Mouse (Mus musculus): ENCODE data around the gene Rfpl4.
"Not testable (repeated sequence)": the region's sequence is repeated elsewhere in the genome, so short reads cannot be mapped to it uniquely, and the experiment has no call there.

Rfpl4 gene

DNA sequence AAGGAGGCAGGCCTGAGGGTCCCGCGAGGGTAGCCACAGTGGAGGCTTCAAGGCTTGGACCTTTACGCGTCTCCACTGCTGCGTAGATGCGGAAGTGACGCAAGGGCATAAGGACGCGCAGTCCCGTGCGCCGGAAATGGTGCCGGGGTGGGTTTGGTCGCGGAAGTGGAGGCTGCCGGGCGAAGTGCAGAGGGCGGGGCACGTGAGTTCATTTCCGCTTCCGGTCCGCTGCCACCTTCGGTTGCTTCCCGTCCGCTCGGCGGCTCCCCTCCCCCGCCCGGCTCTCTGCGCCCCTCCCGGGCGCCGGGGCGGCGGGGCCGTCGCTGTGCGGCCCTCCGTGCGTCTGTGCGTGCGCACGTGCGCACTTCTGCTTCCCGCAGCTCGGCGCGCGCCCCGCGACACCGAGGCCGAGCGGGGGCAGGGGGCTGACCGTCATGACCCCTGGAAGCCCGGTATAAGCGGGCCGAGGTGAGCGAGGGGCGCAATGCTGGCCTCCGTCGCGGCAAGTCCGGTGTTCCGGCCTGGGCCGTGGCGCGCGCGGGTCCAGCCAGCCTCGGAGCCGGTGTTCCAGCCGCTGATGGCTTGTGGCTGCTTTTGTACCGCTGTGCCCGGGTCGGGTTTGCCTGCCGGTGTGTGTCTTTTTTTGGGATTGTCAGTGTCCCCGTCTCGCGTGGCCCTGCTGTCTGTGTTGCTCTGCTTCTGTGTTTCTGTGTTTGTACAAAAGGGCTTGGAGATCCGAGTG, 36.6 kb downstream of the Rfpl4 start, which contains the start of gene Epn1:
TSS of gene Epn1 (plus strand) at position 226 of the 742 bp plus-strand sequence.
- peak; percentile 97 for DNase-seq

DNA sequence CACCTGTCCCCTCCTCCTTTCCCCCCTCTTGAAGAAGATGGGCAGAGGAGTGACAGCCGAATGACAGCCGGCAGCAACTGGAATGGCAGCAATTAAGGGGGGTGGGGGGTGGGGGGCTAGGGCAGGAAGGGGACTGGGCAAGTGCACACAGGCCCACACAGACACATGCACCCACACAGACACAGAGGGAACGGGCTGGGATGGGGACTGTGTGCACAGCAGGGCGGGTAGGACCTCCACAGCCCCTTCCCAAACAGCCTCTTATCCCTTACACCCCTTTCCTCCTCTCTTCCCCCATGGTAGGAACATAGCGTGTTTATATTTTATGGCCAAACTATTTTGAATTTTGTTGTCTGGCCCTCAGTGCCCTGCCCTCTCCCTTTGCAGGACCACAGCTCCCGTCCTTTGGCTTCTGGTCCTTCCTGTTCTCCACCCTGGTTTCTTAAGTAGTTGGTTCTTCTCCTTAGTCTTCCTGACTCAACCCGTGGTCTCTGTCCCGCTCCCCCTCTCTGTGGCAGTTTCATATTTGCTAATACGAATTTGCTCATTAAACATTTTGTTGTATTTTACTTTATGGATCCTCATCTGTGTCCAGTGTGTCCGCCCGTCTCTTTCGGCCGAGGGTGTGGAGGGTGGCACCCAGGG, 37.3 kb downstream of the Rfpl4 start:
- not testable (repeated sequence) for DNase-seq

DNA sequence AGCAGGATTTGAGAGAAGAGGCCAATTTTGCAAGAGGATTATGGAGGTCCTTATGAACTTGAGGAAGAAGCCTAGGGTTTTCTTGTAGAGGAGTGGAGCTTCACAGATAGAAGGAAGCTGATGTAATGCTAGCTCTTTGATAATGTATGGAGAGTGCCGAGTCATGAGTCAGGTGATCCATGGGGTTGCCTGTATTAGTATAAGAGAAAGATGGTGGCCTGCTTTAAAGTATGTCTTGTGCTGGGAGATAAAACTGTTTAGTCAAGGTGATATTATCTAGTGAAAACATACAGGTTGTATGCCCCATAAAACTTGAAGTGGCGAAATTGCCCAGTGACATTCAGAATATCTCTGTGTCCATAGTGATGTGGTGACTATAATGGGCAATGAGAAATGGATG, 39.8 kb downstream of the Rfpl4 start:
- DNase-seq: no peak

DNA sequence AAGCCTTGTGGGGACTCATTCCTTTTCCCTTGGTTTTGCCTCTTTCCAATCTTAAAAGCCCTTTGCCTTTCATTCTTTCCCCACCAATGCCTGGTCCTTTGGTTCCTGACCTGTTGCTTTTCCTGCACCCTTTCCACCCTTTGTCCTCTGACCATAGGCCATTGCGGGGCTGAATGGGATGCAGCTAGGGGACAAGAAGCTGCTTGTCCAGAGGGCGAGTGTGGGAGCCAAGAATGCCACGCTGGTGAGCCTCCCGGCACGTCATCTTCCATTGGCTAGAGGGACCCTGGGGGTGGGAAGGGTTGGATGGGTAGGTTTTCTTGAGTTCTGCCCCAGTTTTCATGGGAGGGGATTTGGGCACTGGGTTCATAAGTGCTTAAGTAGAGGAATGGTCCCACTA, 41.8 kb downstream of the Rfpl4 start:
- no peak for DNase-seq

DNA sequence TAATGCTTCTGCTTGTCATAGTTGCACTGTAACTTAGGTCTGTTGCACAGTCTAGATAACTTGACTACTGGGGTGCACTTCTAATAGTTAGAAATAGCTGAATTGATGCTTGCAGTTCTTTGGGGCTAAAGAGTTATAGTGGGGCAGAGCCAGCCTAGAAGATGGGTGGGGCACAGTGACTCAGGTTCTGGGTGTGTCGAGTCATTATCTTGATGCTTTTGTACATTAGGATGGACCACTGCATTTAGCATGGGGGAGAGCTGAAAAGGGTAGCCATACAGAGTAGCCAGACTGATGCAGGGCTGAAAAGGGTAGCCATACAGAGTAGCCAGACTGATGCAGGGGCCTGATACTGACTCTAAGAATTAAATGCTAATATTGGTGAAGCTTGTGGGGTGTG, 43.2 kb downstream of the Rfpl4 start:
- no peak for DNase-seq

DNA sequence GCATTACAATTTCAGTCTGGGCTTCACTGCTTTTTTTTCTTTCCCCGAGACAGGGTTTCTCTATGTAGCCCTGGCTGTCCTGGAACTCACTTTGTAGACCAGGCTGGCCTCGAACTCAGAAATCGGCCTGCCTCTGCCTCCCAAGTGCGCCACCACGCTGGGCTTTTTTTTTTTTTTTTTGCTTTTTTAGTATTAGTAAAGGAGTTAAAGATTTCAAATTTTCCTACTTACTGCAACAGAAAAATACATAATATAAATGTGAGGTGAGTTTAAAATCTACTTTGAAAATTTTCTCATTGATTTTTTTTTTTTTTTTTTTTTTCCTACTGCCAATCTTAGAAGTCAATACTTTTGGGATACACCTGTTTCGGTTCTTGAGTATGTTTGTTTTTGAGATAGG, 51.9 kb downstream of the Rfpl4 start:
- DNase-seq: no peak

DNA sequence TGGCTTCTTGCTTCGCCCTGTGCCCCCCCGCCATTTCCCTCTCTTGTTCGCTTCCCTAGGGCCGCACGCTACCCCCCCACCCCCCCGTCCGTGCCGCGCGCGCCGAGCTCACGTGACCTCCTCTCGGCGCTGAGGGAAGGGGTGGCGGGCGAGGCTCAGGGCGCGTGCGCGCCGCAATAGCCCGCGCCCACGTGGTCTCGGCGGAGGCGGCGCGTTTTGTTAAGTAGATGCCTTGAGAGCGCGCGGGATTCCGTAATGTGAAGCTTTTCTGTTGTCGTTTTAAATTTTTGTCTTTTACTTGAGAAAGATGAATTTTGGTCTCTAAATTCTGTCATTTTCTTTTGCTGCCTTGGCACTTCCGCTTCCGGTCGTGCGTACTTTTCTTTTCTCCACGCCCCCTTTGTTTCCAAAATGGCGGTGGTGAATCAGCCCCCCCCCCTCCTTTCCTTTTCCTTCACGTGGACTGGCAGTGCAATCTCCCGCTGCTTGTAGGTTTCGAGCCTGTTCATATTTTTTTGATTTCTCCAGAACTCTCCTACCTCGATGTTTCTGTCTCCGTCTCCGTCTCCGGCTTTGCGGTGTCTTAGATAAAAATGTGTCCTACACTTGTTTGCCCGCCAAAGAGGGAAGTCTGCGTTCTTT, 54.3 kb downstream of the Rfpl4 start:
- DNase-seq: no peak

DNA sequence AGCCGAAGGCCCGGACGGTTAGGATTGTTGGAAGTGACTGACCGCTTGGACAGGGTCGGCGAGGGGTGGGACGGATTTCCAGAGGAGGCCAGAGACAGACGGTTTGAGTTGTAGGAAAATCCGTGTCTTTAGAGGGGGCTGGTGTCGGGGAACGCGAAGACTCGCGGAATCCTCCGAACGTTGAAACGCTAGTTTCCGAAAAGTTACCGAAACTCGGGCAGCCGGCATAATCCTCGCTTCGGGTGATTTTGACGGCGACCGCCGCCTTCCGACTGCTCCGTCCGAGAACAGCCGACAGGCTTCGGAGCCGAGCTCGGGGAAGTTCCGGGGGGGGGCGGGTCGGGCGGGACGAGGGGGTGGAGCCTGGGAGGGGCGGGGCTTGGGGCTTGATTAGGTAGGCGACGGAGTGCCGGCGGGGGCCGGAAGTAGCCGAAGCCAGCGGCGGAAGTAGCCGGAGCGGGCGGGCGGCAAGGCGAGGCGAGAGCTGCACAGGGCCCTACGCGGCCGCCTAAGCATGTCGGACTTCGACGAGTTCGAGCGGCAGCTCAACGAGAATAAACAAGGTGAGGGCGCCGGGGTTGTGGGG, 54.9 kb downstream of the Rfpl4 start, which contains the start of gene U2af2:
TSS of gene U2af2 (plus strand) at position 370 of the 586 bp plus-strand sequence.
- DNase-seq: peak; percentile 96

DNA sequence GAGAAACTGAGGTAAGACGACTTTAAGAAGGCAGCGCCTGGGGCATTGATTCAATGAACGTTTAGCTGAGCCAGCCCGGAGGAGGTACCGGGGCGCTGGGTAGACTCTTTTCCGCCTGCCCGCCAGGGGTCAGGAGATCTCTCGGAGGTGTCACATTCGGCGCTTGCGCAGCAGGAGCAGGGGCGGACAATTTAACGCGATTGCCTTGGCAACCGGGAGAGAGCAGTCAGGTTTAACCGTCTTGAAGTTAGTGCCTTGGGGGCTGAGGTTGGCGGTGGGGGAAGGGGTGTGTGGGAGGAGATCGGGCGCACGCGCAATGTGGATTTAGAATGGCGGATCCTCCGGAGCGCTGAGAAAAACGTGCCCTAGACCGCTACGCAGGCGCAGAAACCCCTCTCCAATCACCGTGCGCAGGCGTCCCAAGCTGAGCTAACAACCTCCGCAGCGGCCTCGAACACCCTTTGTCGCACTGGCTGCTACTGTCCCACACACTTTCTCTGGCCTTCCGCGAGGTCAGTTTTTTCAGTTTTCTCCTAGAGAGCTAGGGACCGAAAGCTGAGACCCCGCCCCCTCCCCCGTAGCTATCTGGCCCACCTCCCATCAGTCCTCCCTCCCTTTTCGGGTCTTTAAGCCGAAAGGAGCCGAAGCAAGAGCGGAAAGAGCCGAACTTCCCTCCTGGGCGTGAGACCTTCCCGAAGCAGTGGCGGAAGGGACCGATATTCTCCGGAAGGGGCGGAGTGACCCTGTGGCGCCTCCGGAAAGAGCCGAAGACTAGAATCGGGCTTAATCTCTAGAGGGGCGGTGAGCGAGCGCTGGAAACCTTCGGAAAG, 55.6 kb downstream of the Rfpl4 start:
- DNase-seq: peak; percentile 98

DNA sequence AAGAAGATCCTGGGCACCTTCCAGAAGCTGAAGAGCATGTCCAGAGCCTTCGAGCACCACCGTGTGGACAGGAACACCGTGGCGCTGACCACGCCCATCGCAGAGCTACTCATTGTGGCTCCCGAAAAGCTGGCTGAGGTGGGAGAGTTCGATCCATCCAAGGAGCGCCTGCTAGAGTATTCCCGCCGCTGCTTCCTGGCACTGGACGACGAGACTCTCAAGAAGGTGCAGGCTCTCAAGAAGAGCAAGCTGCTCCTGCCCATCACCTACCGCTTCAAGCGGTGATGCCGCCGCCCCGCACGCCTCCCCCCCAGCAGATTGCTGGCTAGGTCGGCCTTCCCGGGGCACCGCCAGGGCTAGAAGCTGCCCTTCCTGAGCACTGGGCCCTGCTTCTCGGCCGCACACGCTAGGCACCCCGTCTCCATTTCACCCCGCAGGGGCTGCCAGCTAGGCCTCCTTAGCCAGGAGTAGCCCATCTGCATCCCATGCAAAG, 56.5 kb downstream of the Rfpl4 start:
- DNase-seq: peak; percentile 93
